Mouse (Mus musculus) megakaryocyte, embryonic 14.5 days (primary cell): ENCODE results near the gene Tmem273.

Source experiments
- FLI1 ChIP-seq: IDR thresholded peaks from 2 replicates; pipeline ENCODE4 v1.6.1; 2012; ENCODE audit warnings: low read length, inconsistent platforms, mixed read lengths
- GATA1 ChIP-seq: IDR thresholded peaks from 3 replicates; pipeline ENCODE4 v1.6.1; 2012; ENCODE audit warnings: mixed read lengths, low read length, inconsistent platforms, borderline replicate concordance

GRCm38 (mm10) chr14:32750727-32751126, 35.0 kb upstream of the Tmem273 start:
- TF ChIP-seq GATA1 (no peak), FLI1 (no peak)
